Mouse (Mus musculus) hindbrain, embryonic 11.5 days (tissue): ENCODE measurements around the gene Arhgap32. TPM values are rescaled to one million over a fixed set of nuclear protein-coding genes. Genes with fewer than 3 reads are reported as not detected.

Experiments used
- polyA plus RNA-seq: library from polyadenylated mRNA; unstranded; fragments of >200 nt; fragmentation: Nextera tagmentation; extraction: Ambion mirVana; gene quantifications from 2 replicates; pipeline ENCODE4 v1.2.1, GENCODE M21; 2014

Arhgap32 gene
- polyA plus RNA-seq, 1 experiment from 2014 or later = 10.7 TPM

Other genes starting within 250 kb of the Arhgap32 start
- gene Barx2, start 202.7 kb upstream of the Arhgap32 start, polyA plus RNA-seq = not detected in 2 replicates
- 0.35 and 0.36 TPM in 2 replicates for gene Kcnj5, start 228.2 kb downstream of the Arhgap32 start, polyA plus RNA-seq